Mouse (Mus musculus) heart, adult 9 months (tissue): ENCODE data around the gene Olfr291.

Experiments used
- DNase-seq, 2 experiments: peaks; one replicate each; pipeline ENCODE4 v3.0.0; 2022; ENCODE audit warnings: low spot score in 2 of 2

Olfr291 gene

GRCm38 (mm10) chr7:84853253-84853652 lies at the start of gene Olfr291:
Gene Olfr291 (plus strand): TSS chr7:84853553.
- no peak for DNase-seq

DNA sequence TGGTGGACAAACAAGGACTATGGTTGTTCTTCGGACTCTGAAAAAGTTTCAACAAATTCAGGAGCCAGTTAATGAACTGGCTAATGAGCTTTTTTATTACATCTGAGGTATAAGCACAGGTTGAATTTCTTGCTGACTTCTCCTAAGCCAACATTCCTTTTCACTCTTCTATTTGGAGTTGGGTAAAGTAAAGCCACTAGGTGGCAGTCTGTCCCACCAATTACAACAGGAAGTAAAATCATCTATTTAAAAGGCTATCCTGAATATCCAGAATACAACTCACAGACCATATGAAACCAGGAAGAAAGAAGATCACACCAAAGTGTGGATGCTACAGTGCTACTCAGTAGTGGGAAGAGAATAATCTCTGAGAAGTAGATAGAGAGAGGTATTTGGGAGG lies 48.1 kb upstream of the Olfr291 start:
- DNase-seq = no peak

GRCm38 (mm10) chr7:84806159-84806558 lies 47.2 kb upstream of the Olfr291 start:
- no peak for DNase-seq

- no peak for DNase-seq
Measured at GRCm38 (mm10) chr7:84884530-84884929, 31.2 kb downstream of the Olfr291 start.
